Comparison of ENCODE assay signal across 14 mouse cellular contexts in the genomic region with DNA sequence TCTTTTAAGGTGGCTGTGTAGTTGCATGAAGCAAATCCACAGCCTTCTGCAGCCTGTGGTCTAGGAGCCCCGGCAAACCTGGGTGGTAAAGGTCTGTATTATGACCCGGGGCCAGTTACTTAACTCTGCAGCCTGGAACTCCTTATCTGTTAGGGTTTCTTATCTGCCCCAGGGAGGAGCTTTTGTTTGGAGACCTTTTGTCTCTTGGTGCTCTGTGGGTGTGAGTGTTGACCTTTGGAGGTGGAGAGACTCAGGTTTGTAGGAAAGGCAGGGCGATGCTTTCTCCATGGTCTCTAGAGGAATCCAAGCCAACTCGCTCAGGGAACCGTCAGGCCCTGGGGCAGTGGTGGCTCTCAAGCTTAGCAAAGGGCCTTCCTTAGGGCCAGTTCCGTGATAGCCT.
DNase-seq lines count a peak whose midpoint lies in the region; ATAC-seq and TF ChIP-seq lines count a peak whose summit lies in the region.
"Had no signal": no experiment of that assay in that cellular context is flagged by ENCODE, and none has a peak within 500 bp of the region (broad histone marks: within the 10 kb centered on the region; RNA-seq: fewer than 3 reads in every experiment).

No protein-coding gene starts in this region.

- TF ChIP-seq POLR2A in MEL (IDR thresholded peaks at IDR 0.05; ENCODE audit: control insufficient read depth in 1 of 2, insufficient read depth in 1 of 2, low read depth in 1 of 2, low read length in 2 of 2, poor library complexity in 1 of 2): no peak

- H3K79me2 ChIP-seq in MEL (ENCODE audit: control insufficient read depth, insufficient read depth, low read length, poor library complexity): peaks cover 7% of the 10 kb centered on the region; the same call in 1 of the 2 replicates

- peak overlapping the region; percentile 98 for H3K27ac ChIP-seq in forebrain, embryonic 10.5 days
- H3K27ac ChIP-seq in forebrain, embryonic 11.5 days (ENCODE audit: low read depth, low read length): no peak overlapping the region
- no peak overlapping the region for H3K27ac ChIP-seq in liver, embryonic 12.5 days
- no peak overlapping the region for H3K27ac ChIP-seq in liver, postnatal 0 days (ENCODE audit: low read depth)
- H3K27ac ChIP-seq in MEL (ENCODE audit: control insufficient read depth, low read depth, low read length): no peak overlapping the region
- H3K27ac ChIP-seq: macrophage had no signal

- no peak for ATAC-seq in forebrain, embryonic 11.5 days (replicated peaks; ENCODE audit: low FRiP score)
- ATAC-seq in liver, embryonic 12.5 days: no peak
- ATAC-seq in liver, postnatal 0 days: no peak
- 0 out of 2 replicates have a peak, but pooled peaks have one; percentile 5 for ATAC-seq in megakaryocyte-erythroid progenitor cell, adult 5-6 weeks (replicated peaks; ENCODE audit: low FRiP score, low TSS enrichment, poor library complexity, severe bottlenecking)
- ATAC-seq in frontal cortex, adult (ENCODE audit: low TSS enrichment): no peak

- H3K4me2 ChIP-seq in forebrain, embryonic 11.5 days (ENCODE audit: low read depth, low read length, severe bottlenecking): no peak overlapping the region
- 0 out of 2 replicates have a peak overlapping the region, but pooled peaks have one; percentile 79 for H3K4me2 ChIP-seq in liver, embryonic 12.5 days
- H3K4me2 ChIP-seq in liver, postnatal 0 days (ENCODE audit: low read depth, low read length): no peak overlapping the region

- no peak for TF ChIP-seq EP300 in liver, postnatal 0 days (IDR thresholded peaks at IDR 0.05; ENCODE audit: low read depth)
- TF ChIP-seq EP300 in MEL (IDR thresholded peaks at IDR 0.05; ENCODE audit: low read depth in 1 of 2, low read length in 2 of 2): 0 out of 4 replicates have a peak, but pooled peaks of 1 of the 2 experiments have one; percentile 39

- peak overlapping the region; percentile 77; the same call in 1 of the 2 replicates for H3K4me3 ChIP-seq in forebrain, embryonic 10.5 days
- H3K4me3 ChIP-seq in forebrain, embryonic 11.5 days (ENCODE audit: low read depth, low read length): no peak overlapping the region
- no peak overlapping the region for H3K4me3 ChIP-seq in liver, embryonic 12.5 days
- H3K4me3 ChIP-seq in liver, postnatal 0 days (ENCODE audit: low read depth, low read length): no peak overlapping the region
- H3K4me3 ChIP-seq in MEL (ENCODE audit: control insufficient read depth in 1 of 2, insufficient read depth in 1 of 2, low read depth in 2 of 2, low read length in 2 of 2): no peak overlapping the region

- no peak for TF ChIP-seq RAD21 in MEL (IDR thresholded peaks at IDR 0.05; ENCODE audit: low read depth, low read length)

- peaks cover 45% of the 10 kb centered on the region for H3K4me1 ChIP-seq in forebrain, embryonic 10.5 days
- H3K4me1 ChIP-seq in forebrain, embryonic 11.5 days (replicated peaks; ENCODE audit: control insufficient read depth, insufficient read depth, low read length): peaks cover 6% of the 10 kb centered on the region; the same call in 1 of the 2 replicates
- H3K4me1 ChIP-seq in liver, embryonic 12.5 days: peaks cover 25% of the 10 kb centered on the region
- peaks cover 14% of the 10 kb centered on the region for H3K4me1 ChIP-seq in liver, postnatal 0 days (ENCODE audit: insufficient read depth)
- H3K4me1 ChIP-seq in MEL (ENCODE audit: control insufficient read depth in 1 of 2, insufficient read depth in 2 of 2, low read length in 2 of 2): peaks cover 5 to 24% of the 10 kb centered on the region in 2 experiments

- no peaks in the 10 kb centered on the region for H3K9me3 ChIP-seq in forebrain, embryonic 10.5 days
- H3K9me3 ChIP-seq in forebrain, embryonic 11.5 days (ENCODE audit: control insufficient read depth, low read length): no peaks in the 10 kb centered on the region
- no peaks in the 10 kb centered on the region for H3K9me3 ChIP-seq in liver, embryonic 12.5 days (replicated peaks)
- no peaks in the 10 kb centered on the region for H3K9me3 ChIP-seq in liver, postnatal 0 days (ENCODE audit: low read length)
- no peaks in the 10 kb centered on the region for H3K9me3 ChIP-seq in MEL (replicated peaks; ENCODE audit: insufficient read depth, low read length)

- no peaks in the 10 kb centered on the region for H3K36me3 ChIP-seq in forebrain, embryonic 10.5 days (replicated peaks)
- H3K36me3 ChIP-seq in forebrain, embryonic 11.5 days (ENCODE audit: control insufficient read depth, insufficient read depth, low read length): no peaks in the 10 kb centered on the region
- no peaks in the 10 kb centered on the region for H3K36me3 ChIP-seq in liver, embryonic 12.5 days
- no peaks in the 10 kb centered on the region for H3K36me3 ChIP-seq in liver, postnatal 0 days (replicated peaks; ENCODE audit: insufficient read depth, low read length)
- H3K36me3 ChIP-seq in MEL (ENCODE audit: control insufficient read depth in 1 of 2, insufficient read depth in 2 of 2, low read length in 2 of 2): peaks cover 0 to 18% of the 10 kb centered on the region in 2 experiments; a peak in 2 of 4 replicates

- no peak overlapping the region for H3K9ac ChIP-seq in forebrain, embryonic 11.5 days (ENCODE audit: low read length)
- H3K9ac ChIP-seq in liver, embryonic 12.5 days: no peak overlapping the region
- no peak overlapping the region for H3K9ac ChIP-seq in liver, postnatal 0 days (replicated peaks)
- H3K9ac ChIP-seq in MEL (ENCODE audit: control insufficient read depth, low read depth, low read length, poor library complexity, severe bottlenecking): no peak overlapping the region

- no peak for DNase-seq in forebrain, embryonic 10.5 days (ENCODE audit: extremely low spot score, low spot score)
- DNase-seq in forebrain, embryonic 11.5 days (ENCODE audit: low spot score): no peak
- no peak for DNase-seq in liver, postnatal 0 days
- DNase-seq in MEL (ENCODE audit: low read depth, low spot score): peak; percentile 43
- DNase-seq in testis, postnatal 10 days (ENCODE audit: low spot score): no peak
- DNase-seq: cerebellum, adult 8-10 months; gastrocnemius, postnatal 25 days; kidney, postnatal 14 days; layer of hippocampus, adult 9-11 months; right cerebral cortex, postnatal 25 days had no signal

- WGBS in forebrain, embryonic 10.5 days: 23% methylated on average over 6 of the region's 6 CpGs
- WGBS in forebrain, embryonic 11.5 days: 30% methylated on average over 6 of the region's 6 CpGs
- 22% methylated on average over 6 of the region's 6 CpGs for WGBS in liver, embryonic 12.5 days (ENCODE audit: insufficient replicate concordance)
- WGBS in liver, postnatal 0 days (ENCODE audit: insufficient replicate concordance): 43% methylated on average over 6 of the region's 6 CpGs

- peaks cover 17% of the 10 kb centered on the region for H3K27me3 ChIP-seq in forebrain, embryonic 10.5 days (ENCODE audit: poor library complexity, severe bottlenecking)
- H3K27me3 ChIP-seq in forebrain, embryonic 11.5 days (ENCODE audit: control insufficient read depth, insufficient read depth, low read length): no peaks in the 10 kb centered on the region
- peaks cover 54% of the 10 kb centered on the region for H3K27me3 ChIP-seq in liver, embryonic 12.5 days (replicated peaks)
- peaks cover 20% of the 10 kb centered on the region for H3K27me3 ChIP-seq in liver, postnatal 0 days (ENCODE audit: insufficient read depth, low read length)
- H3K27me3 ChIP-seq in MEL (ENCODE audit: control insufficient read depth in 1 of 2, insufficient read depth in 2 of 2, low read length in 2 of 2): no peaks in the 10 kb centered on the region; a peak in 2 of 4 replicates

- no peak for TF ChIP-seq CTCF in liver, postnatal 0 days (IDR thresholded peaks at IDR 0.05; ENCODE audit: low read depth)
- TF ChIP-seq CTCF in MEL (IDR thresholded peaks at IDR 0.05 in 2 of 3, conservative IDR thresholded peaks at IDR 0.05 in 1 of 3; ENCODE audit: control insufficient read depth in 1 of 3, insufficient read depth in 1 of 3, low read depth in 2 of 3, low read length in 3 of 3, poor library complexity in 1 of 3, severe bottlenecking in 1 of 3): no peak

TF ChIP-seq in MEL, 35 proteins besides CTCF, POLR2A, EP300 and RAD21:
- TF ChIP-seq ZMIZ1 (IDR thresholded peaks at IDR 0.05; ENCODE audit: low read depth, low read length) (no peak), TAL1 (IDR thresholded peaks at IDR 0.05; ENCODE audit: low read length) (no peak), ZC3H11A (IDR thresholded peaks at IDR 0.05; ENCODE audit: low read depth, low read length) (no peak), MYB (IDR thresholded peaks at IDR 0.05; ENCODE audit: low read depth, low read length) (no peak), ETS1 (IDR thresholded peaks at IDR 0.05; ENCODE audit: low read depth, low read length) (no peak), MYC (IDR thresholded peaks at IDR 0.05; ENCODE audit: low read depth, low read length) (no peak), JUND (IDR thresholded peaks at IDR 0.05; ENCODE audit: low read depth, low read length) (no peak), TCF12 (IDR thresholded peaks at IDR 0.05; ENCODE audit: low read depth, low read length) (peak; percentile 14; the same call in 1 of the 2 replicates), TBP (IDR thresholded peaks at IDR 0.05; ENCODE audit: low read depth, low read length) (no peak), NELFE (IDR thresholded peaks at IDR 0.05; ENCODE audit: low read depth, low read length) (no peak), KAT2A (conservative IDR thresholded peaks at IDR 0.05; ENCODE audit: low read depth, low read length) (no peak), MXI1 (IDR thresholded peaks at IDR 0.05; ENCODE audit: low read depth, low read length) (no peak), GATA1 (IDR thresholded peaks at IDR 0.05; ENCODE audit: low read depth, low read length) (peak; percentile 79), SIN3A (IDR thresholded peaks at IDR 0.05; ENCODE audit: low read length) (peak; percentile 50), MAZ (IDR thresholded peaks at IDR 0.05; ENCODE audit: low read depth, low read length) (no peak), CHD2 (IDR thresholded peaks at IDR 0.05; ENCODE audit: low read length) (no peak), MEF2A (IDR thresholded peaks at IDR 0.05; ENCODE audit: extremely low read depth, insufficient replicate concordance, low read depth, low read length, poor library complexity, severe bottlenecking) (no peak), GABPA (IDR thresholded peaks at IDR 0.05; ENCODE audit: low read depth, low read length) (no peak), E2F4 (IDR thresholded peaks at IDR 0.05; ENCODE audit: borderline replicate concordance, low read depth, low read length) (no peak), UBTF (IDR thresholded peaks at IDR 0.05; ENCODE audit: borderline replicate concordance, insufficient read depth, low read depth, low read length) (no peak)
